Mouse (Mus musculus) thymus, postnatal 25 days (tissue): ENCODE data around the gene Tnfrsf18.
A peak's percentile ranks its signal among the peaks of the same experiment; 100 is the strongest.

Experiments used
- DNase-seq: peaks from one replicate; pipeline ENCODE4 v3.0.0; 2022

Tnfrsf18 gene

GRCm38 (mm10) chr4:156033476-156034119 lies 7.6 kb downstream of the Tnfrsf18 start:
- peak; percentile 75 for DNase-seq

GRCm38 (mm10) chr4:156034301-156034700 lies 8.3 kb downstream of the Tnfrsf18 start:
- no peak for DNase-seq

GRCm38 (mm10) chr4:156034901-156035300 lies 8.9 kb downstream of the Tnfrsf18 start:
- DNase-seq: no peak

GRCm38 (mm10) chr4:156044754-156045153 lies 18.8 kb downstream of the Tnfrsf18 start:
- DNase-seq: no peak

- DNase-seq: no peak
These were observed 23.8 kb downstream of the Tnfrsf18 start for GRCm38 (mm10) chr4:156049779-156050178.

GRCm38 (mm10) chr4:156050391-156050980 lies 24.5 kb downstream of the Tnfrsf18 start:
- no peak for DNase-seq

GRCm38 (mm10) chr4:156053113-156053512 lies 27.1 kb downstream of the Tnfrsf18 start:
- no peak for DNase-seq

DNA sequence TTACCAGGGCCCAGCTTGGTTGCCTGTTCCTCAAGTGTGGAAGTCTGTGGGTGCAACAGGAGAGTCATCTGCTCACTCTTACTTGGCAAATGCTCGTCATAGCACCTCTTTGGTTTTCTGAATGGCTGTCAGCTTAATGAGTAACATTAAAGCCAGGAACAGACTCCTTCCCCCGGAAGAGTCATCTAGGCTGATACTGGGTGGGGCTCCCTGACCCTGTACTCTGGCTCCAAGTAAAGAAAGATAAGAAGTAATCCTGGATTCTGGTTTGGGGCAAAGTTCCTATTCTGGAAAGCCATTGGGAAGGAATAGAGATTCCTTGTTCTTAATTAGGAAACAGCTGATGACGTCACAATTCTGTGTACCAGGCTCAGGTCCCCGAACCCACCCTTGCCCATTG lies 28.2 kb downstream of the Tnfrsf18 start:
- DNase-seq: no peak

GRCm38 (mm10) chr4:156054606-156055005 lies 28.6 kb downstream of the Tnfrsf18 start:
- DNase-seq: no peak

- DNase-seq: no peak
These were observed 29.2 kb downstream of the Tnfrsf18 start for GRCm38 (mm10) chr4:156055173-156055572.

GRCm38 (mm10) chr4:156057702-156058101 lies 31.7 kb downstream of the Tnfrsf18 start:
- DNase-seq: no peak

DNA sequence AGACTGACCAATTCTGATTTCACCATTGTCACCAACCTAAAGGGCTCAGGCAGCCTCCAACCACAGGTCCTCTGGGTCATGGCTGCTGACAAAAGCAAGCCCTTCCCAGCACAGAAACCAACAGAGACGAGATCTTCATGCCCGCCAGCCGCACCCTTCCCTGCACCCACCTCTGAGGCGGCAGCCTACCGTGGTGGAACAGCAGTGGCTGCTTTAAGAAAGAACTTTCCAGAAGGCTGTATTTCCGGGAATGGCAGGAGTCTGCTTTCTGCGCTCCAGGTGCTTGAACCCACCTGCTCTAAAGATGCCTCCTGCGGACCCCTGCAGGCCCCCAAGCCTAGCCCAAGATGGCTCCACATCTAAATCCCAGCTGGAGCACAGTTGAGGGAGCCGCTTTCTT lies 32.9 kb downstream of the Tnfrsf18 start:
- no peak for DNase-seq

- DNase-seq: no peak
These were observed 33.3 kb downstream of the Tnfrsf18 start, which contains the start of gene Ttll10 for GRCm38 (mm10) chr4:156059261-156059660. Ttll10 (minus strand) TSS chr4:156059414.

DNA sequence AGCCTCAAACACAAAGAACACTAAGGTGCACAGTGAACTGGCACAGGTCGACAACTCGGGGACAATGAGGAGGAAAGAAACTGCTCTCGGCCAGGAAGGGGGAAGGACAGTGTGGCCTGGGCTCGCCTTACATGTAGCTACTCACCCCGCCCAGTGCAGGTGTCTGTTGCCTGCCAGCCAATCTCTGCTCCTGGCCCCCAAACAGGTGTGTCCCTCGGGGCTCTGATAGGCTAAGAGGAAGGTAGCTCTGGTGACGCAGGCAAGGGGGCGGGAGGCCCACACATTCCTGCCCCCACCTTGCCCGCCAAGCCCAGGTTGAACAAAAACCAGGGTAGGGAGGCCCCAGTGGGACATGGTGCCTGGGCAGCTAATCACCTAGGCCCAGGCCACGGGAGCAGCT lies 33.7 kb downstream of the Tnfrsf18 start:
- no peak for DNase-seq

GRCm38 (mm10) chr4:156063861-156064509 lies 38.0 kb downstream of the Tnfrsf18 start:
- no peak for DNase-seq

- no peak for DNase-seq
These were observed 38.5 kb downstream of the Tnfrsf18 start for GRCm38 (mm10) chr4:156064510-156064897.

DNA sequence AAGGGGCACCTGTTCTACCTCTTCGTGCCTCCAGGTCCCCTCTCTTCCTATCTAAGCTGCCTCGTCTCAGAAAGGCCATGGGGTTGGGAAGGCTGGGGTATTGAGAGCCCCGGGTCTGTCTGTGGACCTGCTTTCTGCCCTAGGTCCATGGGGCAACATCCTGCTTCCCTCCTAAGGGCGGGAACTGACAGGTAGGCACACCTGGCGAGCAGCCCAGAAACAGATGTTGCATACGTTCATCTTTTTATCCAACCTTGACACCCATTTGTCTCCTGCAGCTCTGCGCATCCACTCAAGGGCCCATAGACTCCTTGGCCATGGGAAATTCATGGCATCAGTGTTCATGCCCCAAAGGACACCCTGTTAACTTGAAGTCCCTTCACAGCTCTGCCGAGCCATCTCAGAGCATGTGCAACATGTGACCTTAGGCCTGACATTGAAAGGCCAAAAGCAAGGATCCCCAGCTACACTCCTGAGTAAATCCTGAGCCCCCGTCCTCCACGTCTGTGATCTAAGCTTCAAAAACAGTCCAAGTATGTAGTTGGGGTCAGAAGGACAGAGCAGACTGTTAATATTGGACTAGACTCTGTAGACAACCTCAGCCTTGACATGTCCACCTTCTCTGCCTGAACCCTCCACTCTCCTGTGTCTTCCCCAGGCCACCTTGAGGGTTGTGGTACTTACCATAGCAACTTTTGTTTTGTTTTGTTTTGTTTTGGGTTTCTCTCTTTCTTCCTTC lies 39.4 kb downstream of the Tnfrsf18 start:
- DNase-seq: no peak

- DNase-seq: no peak
These were observed 41.4 kb downstream of the Tnfrsf18 start for GRCm38 (mm10) chr4:156067256-156067949.

DNA sequence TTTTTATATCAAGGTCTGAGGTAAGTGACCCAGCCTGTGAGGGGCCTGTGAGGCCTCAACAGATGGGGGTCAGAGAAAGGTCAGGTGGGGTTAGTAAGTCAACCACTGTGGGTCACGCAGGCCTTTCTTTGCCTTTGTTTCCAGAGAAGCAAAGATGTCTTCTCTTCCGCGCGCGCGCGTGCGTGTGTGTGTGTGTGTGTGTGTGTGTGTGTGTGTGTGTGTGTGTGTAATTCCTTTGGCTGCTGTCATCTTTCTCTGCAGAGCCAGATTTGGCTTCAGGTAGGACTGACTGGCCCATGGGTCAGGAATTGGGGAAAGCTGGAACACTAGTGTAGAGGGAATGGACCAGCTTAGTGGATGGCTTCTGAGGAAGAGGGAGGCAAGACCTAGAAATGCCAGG lies 43.7 kb downstream of the Tnfrsf18 start:
- no peak for DNase-seq

- DNase-seq: peak; percentile 83
These were observed 44.3 kb downstream of the Tnfrsf18 start for GRCm38 (mm10) chr4:156070276-156070675.

GRCm38 (mm10) chr4:156070716-156071115 lies 44.8 kb downstream of the Tnfrsf18 start:
- DNase-seq: no peak

DNA sequence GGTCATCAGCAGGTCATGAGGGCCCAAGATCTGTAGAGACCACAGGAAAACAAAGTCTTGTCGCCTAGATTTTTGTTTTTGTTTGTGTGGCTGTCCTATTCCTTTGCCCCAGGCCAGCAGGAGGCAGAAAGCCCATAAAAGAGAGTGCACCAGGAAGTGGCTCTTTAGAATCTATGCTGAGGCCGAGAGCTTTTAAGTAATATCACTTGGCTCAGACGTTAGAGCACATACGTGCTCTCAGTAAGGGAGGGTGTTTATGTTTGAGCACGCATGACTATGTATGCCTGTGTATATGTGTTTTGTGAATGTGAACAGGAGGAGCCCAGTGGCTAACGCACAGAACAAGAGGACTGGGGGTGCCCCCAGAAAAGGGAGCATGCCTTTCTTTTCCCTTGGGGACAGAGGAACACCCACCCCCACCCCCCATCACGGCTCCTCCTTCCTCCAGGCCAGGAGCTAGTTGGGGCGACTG lies 51.0 kb downstream of the Tnfrsf18 start:
- peak; percentile 56 for DNase-seq
